Mouse (Mus musculus): ENCODE data around the gene Grn. TPM values are rescaled to one million over a fixed set of nuclear protein-coding genes. Genes with fewer than 3 reads are reported as not detected.

Grn gene
- polyA plus RNA-seq, 1 experiment from 2014 or later: 155 TPM

DNA sequence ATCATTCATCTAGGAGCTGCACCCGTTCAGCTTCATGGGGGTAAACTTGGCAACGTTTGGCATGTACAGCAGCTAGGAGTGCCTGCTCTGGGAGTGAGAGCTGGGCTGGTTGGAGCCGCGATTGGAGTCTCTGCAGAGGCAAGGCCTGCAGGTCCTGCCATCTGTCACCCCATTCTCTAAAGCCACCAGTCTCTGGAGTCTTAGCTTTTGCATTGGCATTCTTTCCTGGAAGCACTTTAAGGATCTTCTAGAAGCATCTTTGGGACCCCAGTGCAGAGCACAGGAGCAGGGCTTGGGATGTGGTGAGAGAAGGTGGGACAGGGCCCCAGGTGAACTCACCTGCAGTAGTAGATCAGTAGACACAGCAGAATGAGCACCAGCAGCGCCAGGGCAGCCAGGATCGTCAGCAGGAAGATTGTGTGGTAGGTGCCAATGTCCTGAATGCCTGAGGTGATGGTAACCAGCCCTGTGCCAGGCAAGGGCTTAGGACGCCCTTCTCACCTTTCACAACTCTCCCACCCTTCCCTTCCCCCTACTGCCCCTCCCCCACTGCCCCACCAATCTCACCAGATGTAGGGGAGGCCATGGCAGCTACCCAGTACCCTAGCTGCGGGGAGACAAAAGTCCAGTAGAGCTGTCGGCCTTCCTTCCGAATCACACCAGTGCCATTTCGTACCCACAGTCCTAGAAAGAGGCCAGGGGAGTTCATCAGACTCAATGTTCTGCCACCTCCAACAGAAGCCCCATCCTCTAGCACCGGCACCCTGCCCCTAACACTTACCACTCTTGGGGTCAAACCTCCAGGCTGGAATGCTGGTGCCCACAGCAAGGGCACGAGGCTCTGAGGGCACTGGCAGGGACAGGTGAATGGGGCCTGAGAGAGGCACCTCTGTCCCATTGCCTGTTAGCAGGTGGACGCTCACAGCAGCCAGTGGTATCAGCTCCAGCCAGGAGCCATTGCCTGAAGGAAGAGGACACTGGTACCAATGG lies 9.3 kb downstream of the Grn start:
- no peaks in the 10 kb centered on the region for H3K27me3 ChIP-seq (replicated peaks)
- no peak for ATAC-seq (ENCODE audit: insufficient read depth, low FRiP score, low read depth)

GRCm38 (mm10) chr11:102440255-102440654 lies 10.1 kb downstream of the Grn start:
- H3K4me2 ChIP-seq: no peak overlapping the region
- H3K36me3 ChIP-seq: peaks cover 28% of the 10 kb centered on the region
- WGBS: 85% methylated on average over 8 of the region's 8 CpGs
- no peak overlapping the region for H3K27ac ChIP-seq
- H3K4me3 ChIP-seq (replicated peaks): no peak overlapping the region
- H3K9me3 ChIP-seq: no peaks in the 10 kb centered on the region
- no peaks in the 10 kb centered on the region for H3K27me3 ChIP-seq (replicated peaks)
- H3K4me1 ChIP-seq: peaks cover 31% of the 10 kb centered on the region
- ATAC-seq (ENCODE audit: insufficient read depth, low FRiP score, low read depth): no peak
- no peak overlapping the region for H3K9ac ChIP-seq

More for the DNA sequence above, 9.3 kb downstream of the Grn start:
- WGBS: 83% methylated on average over 14 of the region's 14 CpGs
- Histone ChIP-seq H3K36me3 (peaks cover 35% of the 10 kb centered on the region), H3K9me3 (no peaks in the 10 kb centered on the region), H3K27ac (no peak overlapping the region), H3K4me3 (replicated peaks) (no peak overlapping the region), H3K4me2 (no peak overlapping the region), H3K9ac (no peak overlapping the region), H3K4me1 (peaks cover 25% of the 10 kb centered on the region)

- Histone ChIP-seq H3K27ac (no peak overlapping the region), H3K4me2 (no peak overlapping the region), H3K4me3 (replicated peaks) (no peak overlapping the region), H3K9me3 (no peaks in the 10 kb centered on the region), H3K9ac (no peak overlapping the region), H3K36me3 (peaks cover 17% of the 10 kb centered on the region), H3K4me1 (peaks cover 43% of the 10 kb centered on the region), H3K27me3 (replicated peaks) (no peaks in the 10 kb centered on the region)
- ATAC-seq (ENCODE audit: insufficient read depth, low FRiP score, low read depth): no peak
- 83% methylated on average over 3 of the region's 3 CpGs for WGBS
Observed at GRCm38 (mm10) chr11:102441434-102441833, 11.3 kb downstream of the Grn start.

DNA sequence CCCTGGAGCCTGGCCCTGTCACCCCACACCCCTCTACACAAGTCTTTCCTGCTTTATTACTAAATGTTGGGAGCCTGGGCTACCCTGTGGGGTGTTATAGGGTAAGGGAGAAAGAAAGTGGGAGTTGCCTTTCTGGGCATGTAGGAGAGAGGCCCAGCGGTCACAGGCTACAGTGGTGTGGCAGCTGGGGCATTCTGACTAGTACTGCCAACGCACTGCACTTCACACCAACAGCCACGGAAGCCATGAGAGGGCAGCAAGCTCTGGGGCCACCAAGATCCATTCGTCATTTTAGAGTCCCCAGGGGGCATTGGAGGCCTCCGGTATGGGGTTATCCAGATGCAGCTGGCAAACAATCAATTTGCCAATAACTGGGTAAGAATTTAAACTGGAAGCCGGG lies 12.0 kb downstream of the Grn start:
- Histone ChIP-seq H3K36me3 (peaks cover 17% of the 10 kb centered on the region), H3K27ac (no peak overlapping the region), H3K4me1 (peaks cover 43% of the 10 kb centered on the region), H3K4me2 (no peak overlapping the region), H3K4me3 (replicated peaks) (no peak overlapping the region), H3K9me3 (no peaks in the 10 kb centered on the region), H3K9ac (no peak overlapping the region), H3K27me3 (replicated peaks) (no peaks in the 10 kb centered on the region)
- WGBS: 87% methylated on average over 6 of the region's 6 CpGs
- no peak for ATAC-seq (ENCODE audit: insufficient read depth, low FRiP score, low read depth)

- H3K36me3 ChIP-seq: peaks cover 17% of the 10 kb centered on the region
- H3K27me3 ChIP-seq (replicated peaks): no peaks in the 10 kb centered on the region
- H3K9ac ChIP-seq: no peak overlapping the region
- no peak overlapping the region for H3K27ac ChIP-seq
- ATAC-seq (ENCODE audit: insufficient read depth, low FRiP score, low read depth): no peak
- no peaks in the 10 kb centered on the region for H3K9me3 ChIP-seq
- peaks cover 39% of the 10 kb centered on the region for H3K4me1 ChIP-seq
- 67% methylated on average over 12 of the region's 12 CpGs for WGBS
- H3K4me2 ChIP-seq: no peak overlapping the region
- no peak overlapping the region for H3K4me3 ChIP-seq (replicated peaks)
Observed at GRCm38 (mm10) chr11:102443740-102444139, 13.6 kb downstream of the Grn start.

GRCm38 (mm10) chr11:102444321-102444720 lies 14.2 kb downstream of the Grn start:
- no peak overlapping the region for H3K4me3 ChIP-seq (replicated peaks)
- H3K27ac ChIP-seq: no peak overlapping the region
- WGBS: 75% methylated on average over 3 of the region's 3 CpGs
- no peak for ATAC-seq (ENCODE audit: insufficient read depth, low FRiP score, low read depth)
- H3K9ac ChIP-seq: no peak overlapping the region
- H3K4me1 ChIP-seq: peaks cover 42% of the 10 kb centered on the region
- no peak overlapping the region for H3K4me2 ChIP-seq
- H3K9me3 ChIP-seq: no peaks in the 10 kb centered on the region
- H3K27me3 ChIP-seq (replicated peaks): no peaks in the 10 kb centered on the region
- H3K36me3 ChIP-seq: peaks cover 17% of the 10 kb centered on the region

DNA sequence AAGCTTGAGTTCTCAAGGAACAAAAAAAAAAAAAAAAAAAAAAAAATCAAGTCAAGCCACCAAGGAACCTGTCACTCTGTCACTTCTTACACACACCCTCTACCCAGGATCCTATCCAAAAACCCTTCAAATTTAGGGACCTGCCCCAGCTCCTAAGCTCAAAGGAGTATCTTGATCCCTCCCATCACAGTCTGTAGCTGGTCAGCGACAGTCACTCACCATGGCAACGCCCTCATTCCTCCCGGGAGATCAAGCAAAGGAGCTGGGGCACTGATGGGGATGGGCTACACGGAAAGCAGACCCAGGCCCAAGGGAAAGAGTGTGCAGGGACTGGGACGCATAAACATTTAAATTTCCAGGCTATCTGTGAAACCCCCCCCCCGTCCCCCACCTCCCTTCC lies 14.7 kb downstream of the Grn start:
- no peak for ATAC-seq (ENCODE audit: insufficient read depth, low FRiP score, low read depth)
- Histone ChIP-seq H3K4me1 (peaks cover 43% of the 10 kb centered on the region), H3K9ac (no peak overlapping the region), H3K27ac (peak overlapping the region; percentile 94), H3K27me3 (replicated peaks) (no peaks in the 10 kb centered on the region), H3K36me3 (peaks cover 15% of the 10 kb centered on the region), H3K4me2 (peak overlapping the region; percentile 91), H3K4me3 (replicated peaks) (no peak overlapping the region), H3K9me3 (no peaks in the 10 kb centered on the region)
- 12% methylated on average over 6 of the region's 6 CpGs for WGBS

DNA sequence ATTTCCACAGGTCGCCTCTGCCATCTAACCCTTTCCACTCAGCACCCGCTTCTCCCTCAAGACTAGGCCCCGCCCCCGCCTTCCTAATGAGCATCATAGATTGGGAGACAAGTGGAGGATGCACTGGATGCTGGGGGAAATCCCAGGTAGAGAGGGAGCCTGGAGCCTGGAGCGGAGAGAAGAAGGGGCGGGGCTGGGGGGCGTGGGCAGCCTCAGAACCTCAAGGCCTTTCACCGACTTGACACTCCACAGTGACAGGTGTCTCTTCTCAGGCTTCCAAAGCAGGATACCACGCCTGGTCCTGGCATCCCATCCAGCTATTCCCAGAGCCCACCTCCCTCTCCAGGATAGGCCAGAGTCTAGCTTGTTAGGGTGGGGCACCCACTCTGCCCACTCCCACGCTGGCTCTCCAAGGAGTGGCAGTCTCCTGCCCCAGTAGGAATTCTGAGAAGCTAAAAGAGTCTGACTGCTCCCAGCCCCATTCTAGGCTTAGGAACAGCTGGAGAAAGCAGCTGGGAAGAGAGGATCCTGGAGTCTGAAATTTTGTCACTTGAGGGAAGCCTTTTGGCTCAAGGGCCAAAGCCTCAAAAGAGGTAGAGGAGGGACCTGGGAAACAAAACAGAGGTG lies 15.3 kb downstream of the Grn start:
- ATAC-seq (ENCODE audit: insufficient read depth, low FRiP score, low read depth): peak; percentile 48
- H3K4me1 ChIP-seq: peaks cover 43% of the 10 kb centered on the region

DNA sequence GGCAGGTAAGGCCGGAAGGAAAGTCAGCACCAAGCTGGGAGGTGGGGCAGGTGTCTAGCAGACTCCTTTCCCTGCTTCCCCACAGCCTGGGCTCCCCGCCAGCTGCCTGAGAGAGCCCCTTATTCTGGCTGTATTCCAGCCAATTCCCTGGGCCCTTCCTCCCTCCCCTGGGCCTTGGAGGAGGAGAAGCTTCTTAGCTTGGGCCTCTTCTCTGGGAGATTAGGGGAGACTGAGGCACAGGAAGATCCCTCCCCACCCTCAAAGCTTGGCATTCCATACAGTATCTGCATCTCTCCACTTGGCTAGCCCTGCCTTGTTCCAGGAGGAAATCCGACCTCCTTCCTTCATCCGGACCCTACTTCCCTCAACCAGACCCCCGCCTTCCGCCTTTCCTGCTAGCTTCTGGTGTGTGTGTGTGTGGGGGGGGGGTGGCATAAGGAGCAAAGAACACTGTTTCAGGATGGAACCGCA lies 15.8 kb downstream of the Grn start:
- H3K4me2 ChIP-seq: peak overlapping the region; percentile 91
- no peaks in the 10 kb centered on the region for H3K9me3 ChIP-seq
- H3K36me3 ChIP-seq: peaks cover 11% of the 10 kb centered on the region
- H3K27me3 ChIP-seq (replicated peaks): no peaks in the 10 kb centered on the region
- H3K27ac ChIP-seq: peak overlapping the region; percentile 94
- peak; percentile 40 for ATAC-seq (ENCODE audit: insufficient read depth, low FRiP score, low read depth)
- H3K4me1 ChIP-seq: peaks cover 43% of the 10 kb centered on the region
- peak overlapping the region; percentile 93 for H3K4me3 ChIP-seq (replicated peaks)
- 19% methylated on average over 7 of the region's 7 CpGs for WGBS
- H3K9ac ChIP-seq: peak overlapping the region; percentile 97; the same call in 1 of the 2 replicates

More for the DNA sequence above, 15.3 kb downstream of the Grn start:
- Histone ChIP-seq H3K36me3 (peaks cover 12% of the 10 kb centered on the region), H3K27me3 (replicated peaks) (no peaks in the 10 kb centered on the region), H3K9me3 (no peaks in the 10 kb centered on the region), H3K4me2 (peak overlapping the region; percentile 91), H3K4me3 (replicated peaks) (peak overlapping the region; percentile 93), H3K9ac (peak overlapping the region; percentile 97; the same call in 1 of the 2 replicates), H3K27ac (peak overlapping the region; percentile 94)
- 17% methylated on average over 10 of the region's 10 CpGs for WGBS

- Histone ChIP-seq H3K4me1 (peaks cover 43% of the 10 kb centered on the region), H3K36me3 (peaks cover 8% of the 10 kb centered on the region; the same call in 1 of the 2 replicates), H3K9me3 (no peaks in the 10 kb centered on the region), H3K9ac (peak overlapping the region; percentile 97), H3K4me2 (peak overlapping the region; percentile 91), H3K27me3 (replicated peaks) (no peaks in the 10 kb centered on the region), H3K4me3 (replicated peaks) (peak overlapping the region; percentile 93), H3K27ac (peak overlapping the region; percentile 94)
- WGBS: under 1% methylated on average over 35 of the region's 49 CpGs
- peak; percentile 33; the same call in 1 of the 2 replicates for ATAC-seq (ENCODE audit: insufficient read depth, low FRiP score, low read depth)
Observed at GRCm38 (mm10) chr11:102446581-102447461, 16.7 kb downstream of the Grn start.

DNA sequence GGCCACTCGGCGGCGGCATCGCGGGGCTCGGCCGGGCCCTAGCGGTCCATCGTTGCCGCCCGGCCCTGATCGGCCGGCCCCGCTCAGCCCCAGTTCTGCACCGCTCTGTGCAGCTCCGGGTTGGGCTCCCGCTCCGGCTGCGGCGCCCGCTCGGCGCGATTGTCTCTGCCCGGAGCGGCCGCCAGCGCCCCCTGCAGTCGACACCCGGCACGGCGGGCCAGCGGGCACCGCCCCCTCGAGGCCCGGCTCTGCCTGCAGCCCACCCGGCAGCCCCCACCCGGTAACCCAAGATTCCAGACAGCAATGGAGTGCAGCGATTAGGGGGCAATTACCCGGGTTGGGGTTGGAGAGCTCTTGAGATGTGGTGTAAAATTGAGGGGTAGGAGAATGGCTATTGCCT lies 17.4 kb downstream of the Grn start, which contains the start of gene Fam171a2:
TSS of gene Fam171a2 (minus strand) at position 186 of the 400 bp plus-strand sequence.
- Histone ChIP-seq H3K36me3 (peaks cover 4% of the 10 kb centered on the region; the same call in 1 of the 2 replicates), H3K4me1 (peaks cover 43% of the 10 kb centered on the region)

More for the DNA sequence above, 17.4 kb downstream of the Grn start, which contains the start of gene Fam171a2:
- peak within 1 kb of the TSS; percentile 91 for H3K4me2 ChIP-seq
- H3K27me3 ChIP-seq (replicated peaks): no peaks in the 10 kb centered on the region
- no peaks in the 10 kb centered on the region for H3K9me3 ChIP-seq
- peak within 1 kb of the TSS; percentile 94 for H3K27ac ChIP-seq
- peak within 1 kb of the TSS; percentile 93 for H3K4me3 ChIP-seq (replicated peaks)
- H3K9ac ChIP-seq: peak within 1 kb of the TSS; percentile 97
- ATAC-seq (ENCODE audit: insufficient read depth, low FRiP score, low read depth): peak; percentile 59
- WGBS: under 1% methylated on average over 40 of the region's 40 CpGs
